Mouse (Mus musculus): ENCODE data around the gene Rad18. TPM values are rescaled to one million over a fixed set of nuclear protein-coding genes. Genes with fewer than 3 reads are reported as not detected.

Rad18 gene
- total and polyA plus RNA-seq, 3 experiments, result 21.1 to 37.7 (median 37.1) TPM

DNA sequence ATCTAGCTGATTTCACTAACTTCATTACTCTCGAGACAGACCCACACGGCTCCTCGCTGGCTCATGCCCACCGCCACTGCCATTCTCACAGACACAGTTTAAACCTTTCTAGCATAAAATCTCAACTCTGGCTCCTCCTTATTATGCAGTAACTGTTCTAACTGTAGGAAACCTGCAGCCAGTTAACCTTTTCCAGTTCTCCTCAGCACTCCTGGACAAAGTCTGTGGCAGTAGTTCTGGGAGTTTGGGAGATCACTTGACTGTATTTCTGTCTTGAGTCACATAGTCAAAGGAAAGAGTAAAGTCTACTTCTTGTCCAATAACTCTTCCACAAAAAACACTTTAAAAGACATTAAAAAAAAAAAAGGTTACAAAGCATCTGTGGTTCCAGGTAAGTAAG lies 66.2 kb downstream of the Rad18 start:
- no peaks in the 10 kb centered on the region for H3K79me2 ChIP-seq (replicated peaks; ENCODE audit: control insufficient read depth, extremely low read depth, insufficient read depth, poor library complexity, severe bottlenecking)
- H3K4me3 ChIP-seq (replicated peaks in 1 of 3; ENCODE audit: low read depth in 2 of 3, low read length in 2 of 3, poor library complexity in 1 of 3), result no peak overlapping the region
- H3K27ac ChIP-seq (ENCODE audit: insufficient read depth, low read depth), result no peak overlapping the region
- H3K9ac ChIP-seq (ENCODE audit: insufficient read depth, low read depth), result no peak overlapping the region
- DNase-seq (ENCODE audit: extremely low read depth), result no peak
- TF ChIP-seq CHD2 (IDR thresholded peaks at IDR 0.05; ENCODE audit: low read length) (no peak), USF2 (conservative IDR thresholded peaks at IDR 0.05; ENCODE audit: low read depth, low read length) (no peak), CTCF (conservative IDR thresholded peaks at IDR 0.05 in 1 of 2, IDR thresholded peaks at IDR 0.05 in 1 of 2; ENCODE audit: low read depth in 2 of 2, low read length in 2 of 2) (no peak), USF1 (IDR thresholded peaks at IDR 0.05; ENCODE audit: low read depth, low read length) (no peak), TBP (conservative IDR thresholded peaks at IDR 0.05; ENCODE audit: low read depth, low read length) (no peak), HCFC1 (IDR thresholded peaks at IDR 0.05; ENCODE audit: low read depth, low read length) (no peak), MYC (IDR thresholded peaks at IDR 0.05; ENCODE audit: low read depth, low read length) (no peak), SMC3 (IDR thresholded peaks at IDR 0.05; ENCODE audit: low read depth, low read length) (no peak), UBTF (IDR thresholded peaks at IDR 0.05; ENCODE audit: low read depth, low read length) (no peak), MEF2A (IDR thresholded peaks at IDR 0.05; ENCODE audit: borderline replicate concordance, low read depth, low read length) (no peak), RCOR1 (conservative IDR thresholded peaks at IDR 0.05; ENCODE audit: low read depth, low read length) (no peak), BHLHE40 (IDR thresholded peaks at IDR 0.05; ENCODE audit: low read depth, low read length) (no peak), NELFE (IDR thresholded peaks at IDR 0.05; ENCODE audit: low read depth, low read length) (no peak), KAT2A (IDR thresholded peaks at IDR 0.05; ENCODE audit: insufficient replicate concordance, low read length) (no peak)
- no peaks in the 10 kb centered on the region for H3K27me3 ChIP-seq (replicated peaks)
- H3K9me3 ChIP-seq (replicated peaks; ENCODE audit: low read length), result no peaks in the 10 kb centered on the region
- dilution Hi-C loops (cut with MboI; ENCODE audit: extremely low pct_ligation_motif_present, extremely low pct_unique_long_range_greater_than_20kb, low sequenced_read_pairs), result no loop called here
- peaks cover 21 to 82% of the 10 kb centered on the region in 2 experiments for H3K36me3 ChIP-seq (replicated peaks in 1 of 2; ENCODE audit: control insufficient read depth in 1 of 2, insufficient read depth in 1 of 2, low read length in 1 of 2)
- H3K4me2 ChIP-seq (ENCODE audit: insufficient read depth, low read depth, poor library complexity, severe bottlenecking), result no peak overlapping the region
- H3K4me1 ChIP-seq (ENCODE audit: control insufficient read depth in 1 of 2, insufficient read depth in 2 of 2), result no peaks in the 10 kb centered on the region
- in situ Hi-C loops (cut with MboI; ENCODE audit: low pct_ligation_motif_present, low pct_unique_long_range_greater_than_20kb, low sequenced_read_pairs), result no loop called here

DNA sequence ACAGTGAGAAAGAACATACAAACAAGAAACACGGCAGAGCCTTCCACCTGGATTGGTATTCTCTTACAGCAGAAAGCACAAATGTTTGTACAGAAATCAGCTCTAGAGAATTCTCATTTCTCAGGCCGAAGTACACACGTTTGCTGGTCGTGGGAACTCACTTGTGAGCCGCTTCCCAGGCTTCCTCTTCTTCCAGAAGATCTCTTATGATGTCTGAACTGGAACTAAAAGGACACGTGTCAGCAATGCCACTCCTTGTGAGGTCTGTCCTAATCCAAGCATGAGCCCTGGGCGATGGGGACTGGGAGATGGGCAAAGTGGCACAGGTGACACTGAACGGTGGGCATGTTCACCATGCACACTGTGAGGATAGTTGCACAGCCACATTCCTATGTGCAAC lies 68.2 kb downstream of the Rad18 start:
- dilution Hi-C loops (cut with MboI; ENCODE audit: extremely low pct_ligation_motif_present, extremely low pct_unique_long_range_greater_than_20kb, low sequenced_read_pairs) (no loop called here), in situ Hi-C loops (cut with MboI; ENCODE audit: low pct_ligation_motif_present, low pct_unique_long_range_greater_than_20kb, low sequenced_read_pairs) (no loop called here)
- Histone ChIP-seq H3K27me3 (replicated peaks) (no peaks in the 10 kb centered on the region), H3K27ac (ENCODE audit: insufficient read depth, low read depth) (no peak overlapping the region), H3K4me2 (ENCODE audit: insufficient read depth, low read depth, poor library complexity, severe bottlenecking) (no peak overlapping the region), H3K9me3 (replicated peaks; ENCODE audit: low read length) (no peaks in the 10 kb centered on the region), H3K9ac (ENCODE audit: insufficient read depth, low read depth) (no peak overlapping the region), H3K4me3 (replicated peaks in 1 of 3; ENCODE audit: low read depth in 2 of 3, low read length in 2 of 3, poor library complexity in 1 of 3) (no peak overlapping the region), H3K36me3 (replicated peaks in 1 of 2; ENCODE audit: control insufficient read depth in 1 of 2, insufficient read depth in 1 of 2, low read length in 1 of 2) (peaks cover 26 to 85% of the 10 kb centered on the region in 2 experiments), H3K79me2 (replicated peaks; ENCODE audit: control insufficient read depth, extremely low read depth, insufficient read depth, poor library complexity, severe bottlenecking) (no peaks in the 10 kb centered on the region), H3K4me1 (ENCODE audit: control insufficient read depth in 1 of 2, insufficient read depth in 2 of 2) (no peaks in the 10 kb centered on the region)
- TF ChIP-seq ETS1 (conservative IDR thresholded peaks at IDR 0.05; ENCODE audit: low read depth, low read length) (no peak), PAX5 (IDR thresholded peaks at IDR 0.05; ENCODE audit: low read length) (no peak), CTCF (conservative IDR thresholded peaks at IDR 0.05 in 1 of 2, IDR thresholded peaks at IDR 0.05 in 1 of 2; ENCODE audit: low read depth in 2 of 2, low read length in 2 of 2) (no peak), USF2 (conservative IDR thresholded peaks at IDR 0.05; ENCODE audit: low read depth, low read length) (no peak), UBTF (IDR thresholded peaks at IDR 0.05; ENCODE audit: low read depth, low read length) (no peak), IRF4 (IDR thresholded peaks at IDR 0.05; ENCODE audit: low read depth, low read length) (no peak), ZC3H11A (IDR thresholded peaks at IDR 0.05; ENCODE audit: low read depth, low read length) (no peak), MAX (IDR thresholded peaks at IDR 0.05; ENCODE audit: low read length) (no peak), MAFK (IDR thresholded peaks at IDR 0.05; ENCODE audit: insufficient replicate concordance, low read length) (no peak), JUN (IDR thresholded peaks at IDR 0.05; ENCODE audit: insufficient read depth, low read depth, low read length) (no peak), E2F4 (IDR thresholded peaks at IDR 0.05; ENCODE audit: insufficient replicate concordance, low read depth, low read length) (no peak), POLR2A (IDR thresholded peaks at IDR 0.05; ENCODE audit: low read depth, low read length) (no peak), JUND (conservative IDR thresholded peaks at IDR 0.05; ENCODE audit: low read depth, low read length) (no peak), ZMIZ1 (IDR thresholded peaks at IDR 0.05; ENCODE audit: low read depth, low read length) (no peak), MYC (IDR thresholded peaks at IDR 0.05; ENCODE audit: low read depth, low read length) (no peak), BHLHE40 (IDR thresholded peaks at IDR 0.05; ENCODE audit: low read depth, low read length) (no peak)
- DNase-seq (ENCODE audit: extremely low read depth), result no peak
